In genomic region chr10:33558081-33558480, GRCm38 (mm10) we compare ENCODE assay signal across 14 mouse cellular contexts.
A peak's percentile ranks its signal among the peaks of the same experiment; 100 is the strongest.
DNase-seq lines count a peak whose midpoint lies in the region; ATAC-seq and TF ChIP-seq lines count a peak whose summit lies in the region.
"Had no signal": no experiment of that assay in that cellular context is flagged by ENCODE, and none has a peak within 500 bp of the region (broad histone marks: within the 10 kb centered on the region; RNA-seq: fewer than 3 reads in every experiment).

No protein-coding gene starts in this region.

- H3K4me2 ChIP-seq in hindbrain, postnatal 0 days (ENCODE audit: low read depth, low read length) = no peak overlapping the region
- H3K4me2 ChIP-seq: heart, embryonic 12.5 days; hindbrain, embryonic 15.5 days; limb, embryonic 13.5 days; lung, embryonic 15.5 days; midbrain, embryonic 13.5 days had no signal

- peak; percentile 3 for DNase-seq in hindbrain, postnatal 0 days (ENCODE audit: low spot score)
- DNase-seq in hindbrain, embryonic 10.5 days (ENCODE audit: low spot score) = no peak
- DNase-seq in right cerebral cortex, adult 18-20 months = peak; percentile 54
- DNase-seq in right cerebral cortex, postnatal 10 days (ENCODE audit: low spot score in 2 of 2) = no peak
- peak; percentile 66 for DNase-seq in kidney, adult 2 months
- peak; percentile 14 for DNase-seq in mesoderm, embryonic 11.5 days (ENCODE audit: low read depth, low spot score)
- DNase-seq in gastrocnemius, postnatal 10 days = no peak
- DNase-seq in cerebellum, postnatal 25 days = no peak

- no peak for TF ChIP-seq POLR2A in kidney, adult 2 months (IDR thresholded peaks at IDR 0.05; ENCODE audit: low read depth, low read length)

- H3K4me1 ChIP-seq in hindbrain, postnatal 0 days (ENCODE audit: insufficient read depth, low read length) = no peaks in the 10 kb centered on the region
- no peaks in the 10 kb centered on the region for H3K4me1 ChIP-seq in hindbrain, embryonic 10.5 days (replicated peaks)
- H3K4me1 ChIP-seq in kidney, adult 2 months (ENCODE audit: control insufficient read depth, insufficient read depth, low read length) = no peaks in the 10 kb centered on the region
- H3K4me1 ChIP-seq: heart, embryonic 12.5 days; hindbrain, embryonic 15.5 days; limb, embryonic 13.5 days; lung, embryonic 15.5 days; midbrain, embryonic 13.5 days had no signal

- H3K36me3 ChIP-seq in hindbrain, postnatal 0 days (ENCODE audit: insufficient read depth, low read length) = no peaks in the 10 kb centered on the region
- no peaks in the 10 kb centered on the region for H3K36me3 ChIP-seq in hindbrain, embryonic 10.5 days
- no peaks in the 10 kb centered on the region for H3K36me3 ChIP-seq in kidney, adult 2 months (ENCODE audit: control insufficient read depth, insufficient read depth, low read length)
- H3K36me3 ChIP-seq: heart, embryonic 12.5 days; hindbrain, embryonic 15.5 days; limb, embryonic 13.5 days; lung, embryonic 15.5 days; midbrain, embryonic 13.5 days had no signal

- no peaks in the 10 kb centered on the region for H3K27me3 ChIP-seq in hindbrain, postnatal 0 days (ENCODE audit: insufficient read depth, low read length)
- H3K27me3 ChIP-seq in hindbrain, embryonic 10.5 days (ENCODE audit: insufficient read depth, poor library complexity, severe bottlenecking) = no peaks in the 10 kb centered on the region
- no peaks in the 10 kb centered on the region for H3K27me3 ChIP-seq in kidney, adult 2 months (replicated peaks; ENCODE audit: control insufficient read depth, insufficient read depth, low read length)
- H3K27me3 ChIP-seq: heart, embryonic 12.5 days; hindbrain, embryonic 15.5 days; limb, embryonic 13.5 days; lung, embryonic 15.5 days; midbrain, embryonic 13.5 days had no signal

- H3K9me3 ChIP-seq in hindbrain, postnatal 0 days (ENCODE audit: low read length) = no peaks in the 10 kb centered on the region
- no peaks in the 10 kb centered on the region for H3K9me3 ChIP-seq in hindbrain, embryonic 10.5 days
- H3K9me3 ChIP-seq: heart, embryonic 12.5 days; hindbrain, embryonic 15.5 days; limb, embryonic 13.5 days; lung, embryonic 15.5 days; midbrain, embryonic 13.5 days had no signal

- WGBS in hindbrain, postnatal 0 days = 67% methylated on average over 3 of the region's 3 CpGs
- WGBS in hindbrain, embryonic 10.5 days = 76% methylated on average over 3 of the region's 3 CpGs
- WGBS in kidney, adult 2 months = 17% methylated on average over 3 of the region's 3 CpGs

- H3K27ac ChIP-seq in hindbrain, postnatal 0 days = no peak overlapping the region
- no peak overlapping the region for H3K27ac ChIP-seq in hindbrain, embryonic 10.5 days
- H3K27ac ChIP-seq in kidney, adult 2 months (ENCODE audit: insufficient read depth, low read depth, low read length) = peak overlapping the region; percentile 16; the same call in 1 of the 2 replicates
- H3K27ac ChIP-seq: hindbrain, embryonic 15.5 days; limb, embryonic 13.5 days; lung, embryonic 15.5 days; midbrain, embryonic 13.5 days had no signal

- H3K9ac ChIP-seq in hindbrain, postnatal 0 days (replicated peaks; ENCODE audit: low read length) = no peak overlapping the region
- H3K9ac ChIP-seq: heart, embryonic 12.5 days; hindbrain, embryonic 15.5 days; limb, embryonic 13.5 days; lung, embryonic 15.5 days; midbrain, embryonic 13.5 days had no signal

- no peak for ATAC-seq in hindbrain, postnatal 0 days
- ATAC-seq: CD4-positive, CD25-positive, alpha-beta regulatory T cell, adult 4 months; midbrain, embryonic 13.5 days had no signal

- H3K4me3 ChIP-seq in hindbrain, postnatal 0 days (ENCODE audit: low read length) = no peak overlapping the region
- H3K4me3 ChIP-seq in hindbrain, embryonic 10.5 days = no peak overlapping the region
- no peak overlapping the region for H3K4me3 ChIP-seq in kidney, adult 2 months (ENCODE audit: insufficient read depth, low read depth, low read length)
- H3K4me3 ChIP-seq: heart, embryonic 12.5 days; hindbrain, embryonic 15.5 days; limb, embryonic 13.5 days; lung, embryonic 15.5 days; midbrain, embryonic 13.5 days had no signal

- no peak for TF ChIP-seq CTCF in hindbrain, postnatal 0 days (IDR thresholded peaks at IDR 0.05; ENCODE audit: low read depth)
- no peak for TF ChIP-seq CTCF in kidney, adult 2 months (conservative IDR thresholded peaks at IDR 0.05; ENCODE audit: insufficient read depth, insufficient read length, low read depth, low read length)

Comparison
In these comparisons a context has a peak if more than half of its experiments do, and no peak if none do; other contexts are left out.
1. DNase-seq: peak in hindbrain, postnatal 0 days (single experiment), right cerebral cortex, adult 18-20 months (single experiment), kidney, adult 2 months (single experiment) and mesoderm, embryonic 11.5 days (single experiment); none in hindbrain, embryonic 10.5 days (single experiment), right cerebral cortex, postnatal 10 days (0 of 2), gastrocnemius, postnatal 10 days (single experiment) and cerebellum, postnatal 25 days (0 of 2).